Mouse (Mus musculus): ENCODE data around the gene Pold4.

- TF ChIP-seq CTCF (IDR thresholded peaks at IDR 0.05; ENCODE audit: low read depth, low read length) (no peak), POLR2A (IDR thresholded peaks at IDR 0.05; ENCODE audit: extremely low read depth, insufficient read depth, low read length) (no peak)
Measured at GRCm38 (mm10) chr19:4217140-4217539, 14.6 kb upstream of the Pold4 start.

Measured in liver, adult 2 months (tissue).